Mouse (Mus musculus) lung, adult 2 months (tissue): ENCODE data around the gene Sez6l.

Experiments
- CTCF ChIP-seq: fragments of 200-500 bp; IDR thresholded peaks from 2 replicates; pipeline ENCODE4 v1.5.1; 2011; ENCODE audit warnings: mild to moderate bottlenecking, low read length, control low read depth; ENCODE audit not compliant: insufficient read depth
- POLR2A ChIP-seq: fragments of 200-500 bp; IDR thresholded peaks from 2 replicates; pipeline ENCODE4 v1.6.1; 2011; ENCODE audit warnings: low read depth, mild to moderate bottlenecking, control low read depth, low read length, borderline replicate concordance; ENCODE audit errors: extremely low read depth

GRCm38 (mm10) chr5:112416673-112417072 lies 160.3 kb downstream of the Sez6l start:
- TF ChIP-seq CTCF, result no peak
- TF ChIP-seq POLR2A, result no peak
